Mouse (Mus musculus): ENCODE data around the gene Gm17190.
"Not testable (repeated sequence)": the region's sequence is repeated elsewhere in the genome, so short reads cannot be mapped to it uniquely, and the experiment has no call there.

Gene Gm17190

GRCm38 (mm10) chr13:96081754-96082153 is at the start of gene Gm17190:
TSS of gene Gm17190 (plus strand) at chr13:96082054.
- DNase-seq (ENCODE audit: low spot score in 2 of 2): not testable (repeated sequence)

DNA sequence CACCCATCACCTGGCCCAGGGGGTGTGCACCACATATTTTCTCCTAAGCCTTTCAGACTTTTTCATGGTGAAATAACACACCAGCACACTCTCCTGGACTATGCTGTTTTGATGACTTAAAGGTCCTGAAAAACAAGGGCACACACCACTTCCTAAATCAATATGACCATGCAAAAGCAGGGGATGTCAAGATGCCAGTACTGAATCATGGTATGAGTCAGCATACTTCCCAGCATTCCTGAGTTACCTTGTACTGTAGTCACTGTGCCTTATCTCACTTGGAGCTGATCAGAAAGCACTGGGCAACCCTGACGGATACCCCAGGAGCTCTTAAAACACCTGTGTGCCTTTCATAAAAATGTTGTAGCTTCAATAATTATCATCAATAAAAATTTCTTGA is 42.3 kb upstream of the Gm17190 start:
- no peak for DNase-seq (ENCODE audit: low spot score in 2 of 2)

DNA sequence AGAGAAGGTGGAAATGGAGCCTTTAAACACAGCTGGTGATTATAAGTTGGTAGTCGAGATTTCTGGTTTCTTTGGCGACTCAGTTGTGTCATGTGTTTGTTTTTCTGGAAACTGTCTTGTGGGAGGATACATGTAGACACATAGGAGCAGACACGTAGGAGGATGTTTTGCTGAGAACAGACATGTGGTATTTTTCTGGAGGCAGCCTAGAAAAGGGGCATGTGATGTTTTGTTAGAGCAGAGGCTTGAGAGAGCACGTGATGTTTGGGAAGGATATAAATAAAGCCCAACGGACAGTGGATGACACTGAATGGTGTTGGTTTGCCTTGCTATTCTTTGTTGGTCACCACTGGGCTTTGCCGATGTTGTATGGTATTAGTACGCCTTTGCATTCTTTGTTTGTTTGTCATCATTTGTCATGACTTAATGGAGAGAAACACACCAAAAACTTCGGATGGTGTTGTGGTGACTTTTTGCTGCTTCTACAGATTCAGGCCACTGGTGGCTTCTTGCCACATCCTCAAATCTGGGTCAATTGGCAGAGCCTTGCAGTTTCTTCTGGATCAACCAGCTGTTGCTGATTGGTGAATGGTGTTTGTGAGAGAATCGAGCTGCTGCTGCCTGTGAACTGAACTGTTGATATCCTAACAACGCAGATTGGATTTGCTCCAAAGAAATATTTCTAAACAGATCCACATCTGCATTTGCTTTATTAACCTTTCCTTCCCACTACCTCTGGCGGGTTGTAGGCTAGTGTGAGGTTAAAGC is 41.4 kb upstream of the Gm17190 start:
- no peak for DNase-seq (ENCODE audit: low spot score in 2 of 2)

DNA sequence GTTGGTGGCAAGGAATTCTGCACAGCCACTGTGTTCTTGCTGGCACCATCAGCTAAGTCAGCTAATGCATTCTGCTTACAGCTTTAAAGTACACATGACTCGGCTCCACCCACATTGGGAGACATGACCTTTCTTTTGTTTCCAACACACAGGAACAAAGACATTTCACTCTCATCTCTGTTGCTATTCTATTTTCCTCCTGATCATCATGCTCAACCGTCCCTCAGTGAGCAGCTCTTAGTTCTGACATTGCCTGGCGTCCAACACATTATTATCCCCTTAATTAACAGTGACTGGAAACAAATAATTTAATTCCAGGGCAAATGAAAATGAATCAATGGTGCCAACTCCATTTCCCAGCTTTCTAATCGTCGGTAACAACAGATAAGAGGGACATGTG is 36.5 kb upstream of the Gm17190 start:
- DNase-seq (ENCODE audit: low spot score in 2 of 2): no peak

DNA sequence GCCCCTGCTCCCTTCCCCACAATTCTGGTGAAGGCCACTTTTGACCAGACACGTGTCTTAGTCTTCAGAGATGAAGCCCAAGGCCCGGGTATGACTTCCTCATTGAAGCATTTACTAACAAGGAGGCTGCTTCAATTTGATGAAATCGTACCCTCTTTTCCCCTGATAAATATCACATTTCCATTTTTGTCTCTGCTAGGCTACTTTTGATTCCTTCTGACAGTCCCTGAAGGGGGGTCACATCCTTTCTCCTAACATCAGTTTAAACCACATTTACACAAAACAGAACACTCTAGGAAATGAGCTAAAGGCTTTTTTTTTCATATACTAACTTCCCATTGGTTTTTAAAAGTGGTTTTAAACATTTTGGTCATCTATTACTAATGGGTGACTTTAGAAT is 29.1 kb upstream of the Gm17190 start:
- DNase-seq (ENCODE audit: low spot score in 2 of 2): no peak

DNA sequence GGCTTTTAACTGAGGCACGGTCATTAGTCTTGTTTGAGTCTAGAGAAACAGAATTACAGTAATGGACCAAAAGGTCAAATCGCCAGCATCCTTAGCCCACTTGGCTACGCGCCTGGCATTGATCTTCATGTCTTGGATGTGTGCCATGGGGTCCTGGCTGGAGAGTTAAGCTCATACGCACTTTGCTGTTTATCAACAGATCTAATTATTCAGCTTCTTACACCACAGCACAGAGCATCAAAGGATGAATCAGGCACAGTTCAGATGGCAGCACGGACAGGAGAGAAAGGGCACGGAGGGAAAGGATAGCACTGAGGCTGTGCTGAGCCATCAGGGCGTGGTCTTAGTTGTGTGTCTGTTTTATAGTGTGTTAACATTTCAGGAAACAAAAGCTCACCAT is 8.3 kb upstream of the Gm17190 start:
- no peak for DNase-seq (ENCODE audit: low spot score in 2 of 2)

DNA sequence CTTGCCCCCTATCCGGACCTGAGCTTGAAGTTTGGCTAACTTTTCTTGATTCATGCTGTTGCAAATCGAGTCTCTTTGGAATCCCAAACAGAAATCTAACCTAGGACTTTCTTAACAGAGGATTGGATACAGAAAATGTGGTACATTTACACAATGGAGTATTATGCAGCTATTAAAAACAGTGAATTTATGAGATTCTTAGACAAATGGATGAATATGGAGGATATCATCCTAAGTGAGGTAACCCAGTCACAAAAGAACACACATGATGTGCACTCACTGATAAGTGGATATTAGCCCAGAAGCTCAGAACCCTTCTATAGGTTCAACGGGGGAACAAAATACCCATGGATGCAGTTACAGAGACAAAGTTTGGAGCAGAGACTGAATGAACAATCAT is 578 bp upstream of the Gm17190 start, which contains the start of gene Gm20075:
Gene Gm20075 (minus strand): TSS at position 101 of the 400 bp plus-strand sequence.
- not testable (repeated sequence) for DNase-seq (ENCODE audit: low spot score in 2 of 2)

DNA sequence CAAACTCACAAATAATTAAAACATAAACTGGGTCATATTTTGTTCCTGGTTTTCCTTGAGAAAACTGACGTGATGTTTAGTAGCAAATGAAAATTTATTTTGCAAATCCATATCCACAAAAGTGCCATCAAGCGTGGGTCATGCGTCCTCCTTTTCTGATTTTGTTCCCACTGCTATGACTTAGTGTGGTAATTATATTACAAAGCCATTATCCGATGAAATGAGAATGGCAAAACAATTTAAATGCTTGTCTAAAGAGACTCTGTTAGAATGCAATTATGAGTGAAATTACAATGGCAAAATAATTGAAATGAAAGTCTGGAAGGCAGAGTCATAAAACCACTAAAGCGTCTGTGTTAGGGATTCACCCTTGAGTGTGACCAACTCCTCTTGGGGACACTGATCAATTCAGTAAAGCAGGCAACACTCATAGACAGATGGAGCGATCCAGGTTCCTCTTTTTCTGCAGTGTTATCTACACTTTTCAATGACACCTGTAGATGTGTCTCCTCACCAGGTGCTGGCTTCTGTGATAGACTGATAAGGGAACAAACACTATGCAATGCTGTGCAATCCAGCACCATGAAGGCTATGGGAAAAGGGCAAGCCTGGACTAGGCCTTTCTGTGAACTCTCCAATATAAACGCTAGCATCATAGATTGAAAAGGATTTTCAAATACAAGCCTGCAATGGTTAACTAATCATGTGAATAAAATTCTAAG is 3.9 kb downstream of the Gm17190 start:
- DNase-seq (ENCODE audit: low spot score in 2 of 2): no peak

GRCm38 (mm10) chr13:96090929-96091328 is 9.1 kb downstream of the Gm17190 start:
- DNase-seq (ENCODE audit: low spot score in 2 of 2): no peak

DNA sequence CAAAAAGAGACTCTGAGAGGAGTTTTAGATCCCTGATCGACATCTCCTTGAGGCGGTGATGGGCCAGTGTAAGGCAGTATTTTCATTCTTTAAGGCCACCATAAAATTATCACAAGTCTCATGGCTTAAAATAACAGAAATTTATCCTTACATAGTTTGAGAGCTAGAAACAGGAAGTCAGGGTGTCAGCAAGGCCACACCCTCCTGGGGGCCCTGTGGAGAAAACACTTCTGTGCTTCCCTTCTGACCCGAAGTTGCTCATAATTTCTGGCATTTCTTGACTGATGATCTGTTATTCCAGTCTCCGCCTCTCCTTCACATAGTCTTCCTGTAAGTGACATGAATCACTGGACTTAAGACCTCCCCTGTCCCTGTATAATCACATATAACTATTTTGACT is 24.5 kb downstream of the Gm17190 start:
- DNase-seq (ENCODE audit: low spot score in 2 of 2): no peak

- DNase-seq (ENCODE audit: low spot score in 2 of 2): no peak
Observed at GRCm38 (mm10) chr13:96110767-96111166, 28.9 kb downstream of the Gm17190 start.

GRCm38 (mm10) chr13:96112711-96113110 is 30.9 kb downstream of the Gm17190 start:
- DNase-seq (ENCODE audit: low spot score in 2 of 2): no peak

DNA sequence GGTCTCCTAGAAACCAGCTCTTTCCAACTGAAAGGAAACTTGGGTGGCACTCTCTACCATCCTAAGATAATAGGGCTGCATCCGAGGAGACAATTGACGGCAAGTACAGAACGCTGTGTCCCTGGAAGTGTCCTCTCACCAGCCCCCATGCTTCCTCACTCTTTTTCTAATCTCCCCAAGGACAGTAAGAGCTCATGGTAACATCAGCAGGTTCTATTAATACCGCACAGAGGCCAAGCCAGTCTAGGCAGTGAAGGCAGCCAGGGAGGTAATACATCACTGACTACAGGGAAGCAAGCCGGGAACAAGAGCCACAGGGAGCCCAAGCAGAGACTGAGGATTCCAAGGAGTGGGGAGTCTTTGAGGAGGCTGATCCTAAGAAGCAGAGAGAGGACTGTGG is 43.2 kb downstream of the Gm17190 start:
- no peak for DNase-seq (ENCODE audit: low spot score in 2 of 2)

- no peak for DNase-seq (ENCODE audit: low spot score in 2 of 2)
Observed at GRCm38 (mm10) chr13:96126669-96127068, 44.8 kb downstream of the Gm17190 start.

DNA sequence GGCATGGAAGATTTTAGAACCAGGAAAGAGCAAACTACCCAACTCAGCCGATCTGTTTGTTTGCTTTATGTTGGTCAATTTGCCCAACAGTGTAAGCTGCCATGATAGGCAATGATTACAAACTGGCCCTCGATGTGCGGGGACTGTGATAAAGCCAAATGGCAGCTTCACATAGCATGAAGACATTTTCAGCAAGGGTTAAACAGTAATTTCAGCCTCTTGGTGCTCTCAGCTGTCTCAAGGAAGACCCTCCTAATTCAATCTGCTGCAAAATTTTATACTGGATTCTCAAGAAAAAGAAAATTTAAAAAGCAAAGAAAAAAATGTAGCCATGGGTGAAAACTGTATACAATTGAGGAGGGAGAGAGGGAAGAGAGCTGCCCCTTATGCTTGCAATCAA is 47.2 kb downstream of the Gm17190 start:
- no peak for DNase-seq (ENCODE audit: low spot score in 2 of 2)

DNA sequence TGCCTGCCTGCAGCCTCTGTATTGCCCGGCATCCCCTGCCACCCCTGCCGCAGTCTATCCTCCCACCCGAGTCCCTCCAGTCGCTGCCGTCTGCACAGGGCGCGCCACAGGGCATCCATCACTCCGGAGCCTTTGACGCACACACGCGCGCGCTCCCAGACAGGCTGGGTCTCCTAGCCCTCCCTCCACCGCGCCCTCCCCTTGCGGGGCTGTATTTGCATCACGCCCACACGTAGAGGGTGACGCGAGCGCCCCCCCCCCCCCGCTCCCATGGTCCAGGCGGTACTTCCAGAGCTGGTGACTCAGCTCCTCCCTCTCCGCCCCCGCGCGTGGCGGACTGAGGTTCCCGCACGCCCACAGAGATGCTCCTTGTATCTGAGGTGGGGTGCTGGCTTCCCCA is 49.2 kb downstream of the Gm17190 start:
- DNase-seq (ENCODE audit: low spot score in 2 of 2): peak in 1 of 2 experiments; percentile 3

DNA sequence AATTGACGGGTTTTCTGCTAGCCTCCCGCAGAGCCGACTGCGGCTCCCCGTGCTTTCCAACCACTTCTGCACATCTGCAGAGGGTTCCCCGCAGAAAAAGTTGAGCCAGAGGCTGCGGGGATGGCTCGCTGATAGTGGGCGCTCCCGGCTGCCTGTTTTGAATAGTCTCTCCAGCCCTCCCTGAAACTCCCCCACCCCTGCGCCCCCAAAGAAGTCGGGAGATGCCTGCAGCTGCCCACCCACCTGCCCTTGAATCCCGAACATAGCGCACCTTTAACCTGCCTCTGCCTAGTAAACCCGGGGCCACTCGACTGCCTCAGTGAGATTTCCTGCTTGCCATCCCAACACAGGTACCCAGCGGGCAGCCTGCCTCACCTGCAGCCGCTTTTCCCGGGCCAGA is 50.1 kb downstream of the Gm17190 start:
- DNase-seq (ENCODE audit: low spot score in 2 of 2): no peak

DNA sequence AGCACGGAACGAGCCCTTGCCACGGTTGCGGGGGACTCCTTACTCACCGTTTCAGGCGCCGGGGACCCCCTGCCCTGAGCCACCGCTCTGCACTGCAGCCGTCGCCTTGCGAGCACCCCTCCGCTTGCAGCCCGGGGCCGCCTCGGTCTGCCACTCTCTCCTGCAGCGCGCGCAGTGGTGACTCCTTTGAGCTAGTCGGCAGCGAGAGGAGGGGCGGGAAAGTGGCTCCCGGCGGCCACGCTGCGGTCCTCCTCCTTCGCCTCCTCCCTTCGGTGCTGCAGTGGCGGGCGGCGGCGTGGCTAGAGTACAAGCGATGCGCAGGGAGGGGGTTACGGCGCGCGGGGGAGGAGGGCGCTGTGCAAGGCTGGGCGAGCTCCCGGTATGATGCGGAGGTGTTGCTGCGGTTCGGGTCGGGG is 50.6 kb downstream of the Gm17190 start, which contains the start of gene Sv2c:
Gene Sv2c (minus strand): TSS at position 177 of the 416 bp plus-strand sequence.
- no peak for DNase-seq (ENCODE audit: low spot score in 2 of 2)
